Mouse (Mus musculus) G1E (cell line): ENCODE results near the gene Apoa1. TPM values are rescaled to one million over a fixed set of nuclear protein-coding genes. Genes with fewer than 3 reads are reported as not detected.

ENCODE experiments used
- ATAC-seq: 2 replicates; pipeline ENCODE4 v1.8.0; 2016; ENCODE audit warnings: mild to moderate bottlenecking; ENCODE audit not compliant: insufficient number of reproducible peaks, poor library complexity, low FRiP score, severe bottlenecking; ENCODE audit errors: extremely low read depth
- DNase-seq: peaks from one replicate; pipeline ENCODE4 v3.0.0; 2012; ENCODE audit warnings: low spot score
- H3K27me3 ChIP-seq: 2 replicates; pipeline ENCODE4 v1.6.1; 2012; ENCODE audit warnings: mild to moderate bottlenecking, low read length, inconsistent platforms; ENCODE audit not compliant: insufficient read depth
- H3K36me3 ChIP-seq: replicated peaks from 2 replicates; pipeline ENCODE3; 2012; ENCODE audit warnings: mild to moderate bottlenecking, inconsistent platforms
- H3K4me1 ChIP-seq: 2 replicates; pipeline ENCODE4 v1.6.1; 2012; ENCODE audit warnings: low read depth, low read length, inconsistent platforms, mixed read lengths; ENCODE audit not compliant: insufficient read depth
- H3K4me3 ChIP-seq: 2 replicates; pipeline ENCODE4 v1.5.1; 2012; ENCODE audit warnings: low read depth, mild to moderate bottlenecking, inconsistent platforms, low read length, moderate library complexity, mixed read lengths
- H3K9me3 ChIP-seq: replicated peaks from 2 replicates; pipeline ENCODE4 v1.6.1; 2012; ENCODE audit warnings: inconsistent platforms
- CTCF ChIP-seq: IDR thresholded peaks from 2 replicates; pipeline ENCODE4 v1.5.1; 2012; ENCODE audit warnings: low read depth, low read length, inconsistent platforms, mixed read lengths
- GATA1 ChIP-seq: IDR thresholded peaks from 2 replicates; pipeline ENCODE4 v1.6.1; 2012; ENCODE audit warnings: borderline replicate concordance, low read length, inconsistent platforms, mixed read lengths
- GATA2 ChIP-seq: IDR thresholded peaks from 2 replicates; pipeline ENCODE4 v1.6.1; 2012; ENCODE audit warnings: low read depth, low read length, inconsistent platforms, borderline replicate concordance
- POLR2AphosphoS5 ChIP-seq: IDR thresholded peaks from 2 replicates; pipeline ENCODE4 v1.6.1; 2012; ENCODE audit warnings: low read depth, low read length, inconsistent platforms; ENCODE audit not compliant: insufficient replicate concordance
- TAL1 ChIP-seq: conservative IDR thresholded peaks from 2 replicates; pipeline ENCODE4 v1.6.1; 2012; ENCODE audit warnings: low read depth, low read length, inconsistent platforms, mixed read lengths
- polyA plus RNA-seq: library from polyadenylated mRNA; stranded (reverse); fragments of >175 nt; gene quantifications from 2 replicates; pipeline ENCODE4 v1.2.3, GENCODE M21; 2012
- total RNA-seq, 2 experiments: library from RNA; stranded (forward) in 1 of 2; stranded (reverse) in 1 of 2; fragments of 200-1000 nt in 1 of 2; fragments of >200 nt in 1 of 2; fragmentation: Nextera tagmentation in 1 of 2; gene quantifications; 2 replicates each; pipeline ENCODE4 v1.2.3; 2014 to 2017

Apoa1 gene
- total and polyA plus RNA-seq, 3 experiments, result 1.5 TPM; not detected in 2

DNA sequence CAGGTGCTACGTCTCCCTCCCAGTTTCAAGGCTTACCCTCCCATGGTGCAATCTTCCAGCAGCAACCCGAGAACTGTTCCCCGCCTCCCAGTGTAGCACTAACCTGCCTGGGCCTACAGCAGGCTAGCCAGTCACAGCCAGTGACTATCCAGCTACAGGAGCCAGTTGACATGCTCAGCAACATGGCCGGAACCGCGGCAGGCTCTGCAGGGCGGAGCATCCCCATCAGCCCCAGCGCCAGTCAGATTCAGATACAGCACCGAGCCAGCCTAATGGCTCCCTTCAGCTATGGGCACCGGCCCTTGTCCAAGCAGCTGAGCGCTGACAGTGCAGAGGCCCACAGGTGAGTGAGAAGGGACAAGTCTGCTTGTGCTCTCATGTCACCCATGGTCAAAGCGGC is 17.9 kb upstream of the Apoa1 start:
- TF ChIP-seq CTCF, result no peak
- no peak for TF ChIP-seq TAL1
- no peak for TF ChIP-seq GATA2
- TF ChIP-seq POLR2AphosphoS5, result no peak
- TF ChIP-seq GATA1, result no peak
- Histone ChIP-seq H3K4me3 (no peak overlapping the region), H3K9me3 (no peaks in the 10 kb centered on the region), H3K36me3 (peaks cover 89% of the 10 kb centered on the region), H3K27me3 (no peaks in the 10 kb centered on the region), H3K4me1 (peaks cover 93% of the 10 kb centered on the region)
- DNase-seq, result no peak
- ATAC-seq, result no peak

DNA sequence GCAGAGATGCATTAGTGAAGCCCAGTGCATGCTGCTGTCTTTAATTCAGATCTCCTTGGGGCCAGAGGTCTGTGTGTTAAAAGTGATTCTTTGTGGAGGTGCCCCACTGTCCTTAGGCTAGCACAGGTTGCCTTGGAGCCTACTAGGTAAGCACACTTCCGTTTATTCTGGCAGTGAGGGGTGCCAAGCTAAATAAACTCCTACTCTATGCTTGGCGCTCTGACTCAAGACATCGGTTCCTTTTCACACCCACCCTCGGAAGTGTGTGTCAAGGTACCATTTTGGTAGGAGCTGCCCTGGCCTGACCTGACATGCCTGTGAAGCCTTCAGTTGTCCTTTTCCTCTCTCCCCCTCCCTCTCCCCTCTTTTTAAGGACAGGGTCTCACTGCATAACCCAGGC is 14.1 kb upstream of the Apoa1 start:
- no peak for DNase-seq
- no peaks in the 10 kb centered on the region for H3K27me3 ChIP-seq
- no peak for ATAC-seq
- peaks cover 91% of the 10 kb centered on the region for H3K4me1 ChIP-seq
- peaks cover 87% of the 10 kb centered on the region for H3K36me3 ChIP-seq
- H3K4me3 ChIP-seq, result no peak overlapping the region
- TF ChIP-seq POLR2AphosphoS5, result no peak
- no peak for TF ChIP-seq TAL1
- TF ChIP-seq CTCF, result no peak
- no peak for TF ChIP-seq GATA1
- no peak for TF ChIP-seq GATA2
- no peaks in the 10 kb centered on the region for H3K9me3 ChIP-seq

GRCm38 (mm10) chr9:46214946-46215337 is 13.4 kb upstream of the Apoa1 start:
- no peaks in the 10 kb centered on the region for H3K27me3 ChIP-seq
- H3K4me1 ChIP-seq, result peaks cover 90% of the 10 kb centered on the region
- no peak for ATAC-seq
- H3K36me3 ChIP-seq, result peaks cover 88% of the 10 kb centered on the region
- H3K4me3 ChIP-seq, result no peak overlapping the region
- H3K9me3 ChIP-seq, result no peaks in the 10 kb centered on the region
- no peak for DNase-seq
- TF ChIP-seq GATA1 (no peak), TAL1 (no peak), GATA2 (no peak), CTCF (no peak), POLR2AphosphoS5 (no peak)

DNA sequence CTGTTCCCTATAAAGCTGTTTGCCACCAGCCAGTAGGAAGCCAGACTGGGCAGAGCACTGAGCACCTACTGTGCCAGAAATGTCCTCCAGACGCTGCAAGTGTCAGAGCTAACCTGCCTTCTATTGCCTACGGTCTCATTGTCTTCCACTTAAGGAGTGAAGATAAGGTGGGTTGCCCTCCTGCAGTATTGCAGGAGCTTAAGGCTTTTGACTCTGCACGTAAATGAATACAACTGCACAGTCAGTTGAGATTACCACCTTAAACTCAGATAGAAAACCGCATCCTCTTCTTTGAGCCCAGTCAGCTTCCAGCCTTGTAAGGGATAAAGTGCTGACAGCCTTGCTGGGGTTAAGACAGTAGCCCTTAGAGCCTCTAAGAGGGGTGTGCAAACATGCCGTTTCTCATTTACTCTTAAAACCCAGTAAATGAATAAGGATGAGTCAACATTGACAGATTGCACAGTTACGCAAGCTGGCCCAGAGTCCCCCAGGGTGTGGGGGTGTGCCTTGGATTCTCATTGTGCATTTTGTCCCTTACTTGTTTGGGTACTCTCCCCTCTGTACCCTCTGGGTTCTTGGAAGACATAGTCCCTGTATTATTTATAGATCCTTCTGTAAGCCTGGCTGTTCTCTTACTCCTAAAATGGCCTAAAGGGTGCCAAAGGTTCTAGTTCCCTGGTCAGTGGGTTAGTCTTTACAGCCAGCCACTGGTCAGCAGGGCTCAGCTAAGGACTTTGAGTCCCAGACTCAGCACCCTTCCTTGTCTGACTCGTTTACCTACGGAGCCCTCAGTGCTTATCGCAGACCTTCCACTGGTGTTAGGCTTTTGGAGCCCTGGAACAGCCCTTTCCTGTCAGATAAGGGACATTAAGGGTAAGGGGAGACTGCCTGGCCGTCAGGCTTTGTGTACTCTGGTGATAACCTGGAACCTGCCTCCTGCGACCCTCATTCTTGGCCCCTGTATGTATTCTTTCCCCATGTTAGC is 12.8 kb upstream of the Apoa1 start:
- ATAC-seq (peak; percentile 10; the same call in 1 of the 2 replicates), DNase-seq (no peak)
- H3K4me3 ChIP-seq, result no peak overlapping the region
- H3K9me3 ChIP-seq, result no peaks in the 10 kb centered on the region
- TF ChIP-seq TAL1 (0 out of 2 replicates have a peak, but pooled peaks have one; percentile 19), CTCF (no peak)
- H3K4me1 ChIP-seq, result peaks cover 85% of the 10 kb centered on the region
- H3K27me3 ChIP-seq, result no peaks in the 10 kb centered on the region
- peaks cover 88% of the 10 kb centered on the region for H3K36me3 ChIP-seq

- Histone ChIP-seq H3K27me3 (no peaks in the 10 kb centered on the region), H3K4me3 (no peak overlapping the region), H3K4me1 (peaks cover 74% of the 10 kb centered on the region), H3K36me3 (peaks cover 90% of the 10 kb centered on the region), H3K9me3 (no peaks in the 10 kb centered on the region)
- ATAC-seq, result no peak
- TF ChIP-seq GATA1, result no peak
- no peak for TF ChIP-seq GATA2
- no peak for TF ChIP-seq POLR2AphosphoS5
- TF ChIP-seq TAL1, result no peak
- TF ChIP-seq CTCF, result no peak
- no peak for DNase-seq
Measured at GRCm38 (mm10) chr9:46216744-46217470, 11.5 kb upstream of the Apoa1 start.

DNA sequence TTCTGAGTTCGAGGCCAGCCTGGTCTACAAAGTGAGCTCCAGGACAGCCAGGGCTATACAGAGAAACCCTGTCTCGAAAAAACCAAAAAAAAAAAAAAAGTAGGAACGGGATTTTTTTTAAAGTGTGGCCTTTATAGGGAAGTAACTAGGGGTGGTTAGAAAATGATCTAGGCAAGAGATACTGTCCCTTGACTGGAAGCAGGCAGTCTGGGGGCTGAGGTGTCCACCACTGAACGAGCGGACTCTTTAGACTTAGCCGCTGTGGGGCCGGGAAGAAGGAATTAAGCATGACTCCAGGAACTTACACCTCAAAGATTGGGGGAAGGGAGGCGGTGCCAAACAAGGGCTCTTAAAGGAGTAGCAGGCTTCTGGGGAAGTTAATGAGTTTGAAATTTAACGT is 10.2 kb upstream of the Apoa1 start:
- peak; percentile 9; the same call in 1 of the 2 replicates for ATAC-seq
- Histone ChIP-seq H3K27me3 (no peaks in the 10 kb centered on the region), H3K9me3 (no peaks in the 10 kb centered on the region), H3K4me3 (no peak overlapping the region), H3K36me3 (peaks cover 90% of the 10 kb centered on the region), H3K4me1 (peaks cover 62% of the 10 kb centered on the region)
- peak; percentile 58 for DNase-seq
- TF ChIP-seq CTCF (no peak), GATA2 (no peak), GATA1 (no peak), TAL1 (no peak), POLR2AphosphoS5 (no peak)
